Mouse (Mus musculus) embryonic facial prominence, embryonic 11.5 days (tissue): ENCODE data around the gene Slc17a8. TPM values are rescaled to one million over a fixed set of nuclear protein-coding genes. Genes with fewer than 3 reads are reported as not detected.

Experiments
- ATAC-seq: fragments of 200-750 bp; cut with Nextera tagmentation; replicated peaks from 2 replicates; pipeline ENCODE4 v1.8.0; 2017; ENCODE audit warnings: low read depth; ENCODE audit not compliant: insufficient number of reproducible peaks, low FRiP score, low TSS enrichment
- DNase-seq: peaks from one replicate; pipeline ENCODE4 v3.0.0-alpha.2; 2015; ENCODE audit warnings: low spot score
- H3K27ac ChIP-seq: fragments of 300-500 bp; sonication (generic); replicated peaks from 2 replicates; pipeline ENCODE4 v1.5.1; 2014; ENCODE audit warnings: mild to moderate bottlenecking, low read depth, low read length, control low read depth
- H3K27me3 ChIP-seq: fragments of 300-500 bp; sonication (generic); 2 replicates; pipeline ENCODE4 v1.6.1; 2014; ENCODE audit warnings: mild to moderate bottlenecking, low read length, moderate library complexity, mixed read lengths; ENCODE audit not compliant: control insufficient read depth, insufficient read depth
- H3K36me3 ChIP-seq: fragments of 300-500 bp; sonication (generic); replicated peaks from 2 replicates; pipeline ENCODE4 v1.6.1; 2014; ENCODE audit warnings: low read depth, mild to moderate bottlenecking, low read length, moderate library complexity, mixed read lengths; ENCODE audit not compliant: control insufficient read depth, insufficient read depth
- H3K4me1 ChIP-seq: fragments of 300-500 bp; sonication (generic); 2 replicates; pipeline ENCODE4 v1.6.1; 2014; ENCODE audit warnings: low read length, mixed read lengths; ENCODE audit not compliant: control insufficient read depth, insufficient read depth
- H3K4me2 ChIP-seq: fragments of 300-500 bp; sonication (generic); 2 replicates; pipeline ENCODE4 v1.6.1; 2014; ENCODE audit warnings: low read depth, mild to moderate bottlenecking, control low read depth, low read length, moderate library complexity
- H3K4me3 ChIP-seq: fragments of 300-500 bp; sonication (generic); 2 replicates; pipeline ENCODE4 v1.5.1; 2014; ENCODE audit warnings: low read depth, low read length, control low read depth
- H3K9ac ChIP-seq: fragments of 300-500 bp; sonication (generic); replicated peaks from 2 replicates; pipeline ENCODE4 v1.6.1; 2014; ENCODE audit warnings: mild to moderate bottlenecking, control low read depth, low read length
- H3K9me3 ChIP-seq: fragments of 300-500 bp; sonication (generic); replicated peaks from 2 replicates; pipeline ENCODE4 v1.6.1; 2016; ENCODE audit warnings: mild to moderate bottlenecking, low read length, inconsistent platforms, mixed read lengths; ENCODE audit not compliant: control insufficient read depth
- WGBS: fragments of 180-500 bp; shearing (Covaris S2); extraction: QIAGEN DNeasy Blood & Tissue Kit; methylation state at CpG from one replicate; pipeline ENCODE4 v1.1.7; 2014; 5-methylcytosine and 5-hydroxymethylcytosine counted together
- polyA plus RNA-seq: library from polyadenylated mRNA; unstranded; fragments of >200 nt; fragmentation: Nextera tagmentation; extraction: Ambion mirVana; gene quantifications from 2 replicates; pipeline ENCODE4 v1.2.1, GENCODE M21; 2014

The Slc17a8 gene
- polyA plus RNA-seq, 1 experiment from 2014 or later, result 0.13 TPM

- DNase-seq, result no peak
Observed at GRCm38 (mm10) chr10:89626714-89627113, 5.7 kb upstream of the Slc17a8 start.

GRCm38 (mm10) chr10:89624196-89624595, 3.1 kb upstream of the Slc17a8 start:
- Histone ChIP-seq H3K9ac (no peak overlapping the region), H3K36me3 (no peaks in the 10 kb centered on the region), H3K27me3 (no peaks in the 10 kb centered on the region), H3K27ac (no peak overlapping the region), H3K4me2 (no peak overlapping the region), H3K4me1 (no peaks in the 10 kb centered on the region), H3K9me3 (no peaks in the 10 kb centered on the region), H3K4me3 (no peak overlapping the region)
- ATAC-seq (no peak), DNase-seq (no peak)
- 97% methylated on average over 2 of the region's 2 CpGs for WGBS

More at GRCm38 (mm10) chr10:89626714-89627113, 5.7 kb upstream of the Slc17a8 start:
- no peak overlapping the region for H3K4me2 ChIP-seq
- H3K36me3 ChIP-seq, result no peaks in the 10 kb centered on the region
- H3K27me3 ChIP-seq, result no peaks in the 10 kb centered on the region
- H3K9ac ChIP-seq, result no peak overlapping the region
- no peak overlapping the region for H3K4me3 ChIP-seq
- H3K9me3 ChIP-seq, result no peaks in the 10 kb centered on the region
- no peak for ATAC-seq
- no peak overlapping the region for H3K27ac ChIP-seq
- WGBS, result 79% methylated on average over 2 of the region's 2 CpGs
- no peaks in the 10 kb centered on the region for H3K4me1 ChIP-seq

- ATAC-seq (no peak), DNase-seq (no peak)
- Histone ChIP-seq H3K27ac (no peak overlapping the region), H3K4me2 (no peak overlapping the region), H3K9me3 (no peaks in the 10 kb centered on the region), H3K9ac (no peak overlapping the region), H3K27me3 (no peaks in the 10 kb centered on the region), H3K4me1 (no peaks in the 10 kb centered on the region), H3K4me3 (no peak overlapping the region), H3K36me3 (no peaks in the 10 kb centered on the region)
- WGBS, result 79% methylated on average over 5 of the region's 5 CpGs
Observed at GRCm38 (mm10) chr10:89599311-89599710, 21.7 kb downstream of the Slc17a8 start.

- H3K4me3 ChIP-seq, result no peak overlapping the region
- H3K4me1 ChIP-seq, result no peaks in the 10 kb centered on the region
- H3K4me2 ChIP-seq, result no peak overlapping the region
- ATAC-seq (no peak), DNase-seq (no peak)
- no peaks in the 10 kb centered on the region for H3K27me3 ChIP-seq
- WGBS, result 87% methylated on average over 4 of the region's 4 CpGs
- H3K36me3 ChIP-seq, result no peaks in the 10 kb centered on the region
- H3K9ac ChIP-seq, result no peak overlapping the region
- H3K9me3 ChIP-seq, result no peaks in the 10 kb centered on the region
- H3K27ac ChIP-seq, result no peak overlapping the region
Observed at GRCm38 (mm10) chr10:89597275-89597674, 23.8 kb downstream of the Slc17a8 start.

- WGBS, result 84% methylated on average over 5 of the region's 5 CpGs
- Histone ChIP-seq H3K4me2 (no peak overlapping the region), H3K27me3 (no peaks in the 10 kb centered on the region), H3K9me3 (no peaks in the 10 kb centered on the region), H3K4me3 (no peak overlapping the region), H3K4me1 (no peaks in the 10 kb centered on the region), H3K36me3 (no peaks in the 10 kb centered on the region), H3K9ac (no peak overlapping the region), H3K27ac (no peak overlapping the region)
- ATAC-seq (no peak), DNase-seq (no peak)
Observed at GRCm38 (mm10) chr10:89595935-89596334, 25.1 kb downstream of the Slc17a8 start.

- H3K4me3 ChIP-seq, result no peak overlapping the region
- H3K9me3 ChIP-seq, result no peaks in the 10 kb centered on the region
- ATAC-seq (no peak), DNase-seq (no peak)
- WGBS, result 81% methylated on average over 1 of the region's 1 CpGs
- H3K9ac ChIP-seq, result no peak overlapping the region
- no peak overlapping the region for H3K4me2 ChIP-seq
- H3K36me3 ChIP-seq, result no peaks in the 10 kb centered on the region
- no peak overlapping the region for H3K27ac ChIP-seq
- no peaks in the 10 kb centered on the region for H3K4me1 ChIP-seq
- no peaks in the 10 kb centered on the region for H3K27me3 ChIP-seq
Observed at GRCm38 (mm10) chr10:89595514-89595913, 25.5 kb downstream of the Slc17a8 start.

- Histone ChIP-seq H3K9ac (no peak overlapping the region), H3K4me2 (no peak overlapping the region), H3K36me3 (no peaks in the 10 kb centered on the region), H3K27ac (no peak overlapping the region), H3K9me3 (no peaks in the 10 kb centered on the region), H3K4me1 (no peaks in the 10 kb centered on the region), H3K4me3 (no peak overlapping the region), H3K27me3 (no peaks in the 10 kb centered on the region)
- ATAC-seq (no peak), DNase-seq (no peak)
- WGBS, result 78% methylated on average over 4 of the region's 4 CpGs
Observed at GRCm38 (mm10) chr10:89594309-89594708, 26.7 kb downstream of the Slc17a8 start.

GRCm38 (mm10) chr10:89592797-89593196, 28.3 kb downstream of the Slc17a8 start:
- Histone ChIP-seq H3K27ac (no peak overlapping the region), H3K9ac (no peak overlapping the region), H3K4me3 (no peak overlapping the region), H3K4me1 (no peaks in the 10 kb centered on the region), H3K27me3 (no peaks in the 10 kb centered on the region), H3K36me3 (no peaks in the 10 kb centered on the region), H3K9me3 (no peaks in the 10 kb centered on the region), H3K4me2 (no peak overlapping the region)
- ATAC-seq (no peak), DNase-seq (no peak)
- WGBS, result 75% methylated on average over 4 of the region's 4 CpGs
